Mouse (Mus musculus) stomach, embryonic 15.5 days (tissue): ENCODE measurements around the gene Prss48. TPM values are rescaled to one million over a fixed set of nuclear protein-coding genes. Genes with fewer than 3 reads are reported as not detected.
A peak's percentile ranks its signal among the peaks of the same experiment; 100 is the strongest.
"Not testable (repeated sequence)": the region's sequence is repeated elsewhere in the genome, so short reads cannot be mapped to it uniquely, and the experiment has no call there.

ENCODE experiments used
- ATAC-seq: fragments of 200-750 bp; cut with Nextera tagmentation; 2 replicates; pipeline ENCODE4 v1.8.0; 2017; ENCODE audit warnings: low read depth, moderate number of reproducible peaks, moderate TSS enrichment; ENCODE audit not compliant: insufficient read depth, low FRiP score
- H3K27ac ChIP-seq: fragments of 300-500 bp; sonication (generic); 2 replicates; pipeline ENCODE4 v1.5.1; 2015; ENCODE audit warnings: mild to moderate bottlenecking, inconsistent platforms
- H3K27me3 ChIP-seq: fragments of 300-500 bp; sonication (generic); replicated peaks from 2 replicates; pipeline ENCODE4 v1.6.1; 2015; ENCODE audit warnings: inconsistent platforms
- H3K36me3 ChIP-seq: fragments of 300-500 bp; sonication (generic); 2 replicates; pipeline ENCODE4 v1.6.1; 2015; ENCODE audit warnings: inconsistent platforms
- H3K4me1 ChIP-seq: fragments of 300-500 bp; sonication (generic); 2 replicates; pipeline ENCODE4 v1.6.1; 2015; ENCODE audit warnings: inconsistent platforms
- H3K4me2 ChIP-seq: fragments of 300-500 bp; sonication (generic); 2 replicates; pipeline ENCODE4 v1.6.1; 2015; ENCODE audit warnings: mild to moderate bottlenecking, inconsistent platforms
- H3K4me3 ChIP-seq: fragments of 300-500 bp; sonication (generic); replicated peaks from 2 replicates; pipeline ENCODE4 v1.5.1; 2015; ENCODE audit warnings: inconsistent platforms
- H3K9ac ChIP-seq: fragments of 300-500 bp; sonication (generic); 2 replicates; pipeline ENCODE4 v1.6.1; 2015; ENCODE audit warnings: inconsistent platforms
- H3K9me3 ChIP-seq: fragments of 300-500 bp; sonication (generic); 2 replicates; pipeline ENCODE4 v1.6.1; 2016; ENCODE audit warnings: inconsistent platforms
- WGBS: fragments of 180-500 bp; shearing (Covaris S2); methylation state at CpG from one replicate; pipeline ENCODE4 v1.1.7; 2015; 5-methylcytosine and 5-hydroxymethylcytosine counted together
- polyA plus RNA-seq: library from polyadenylated mRNA; unstranded; fragments of >200 nt; fragmentation: Nextera tagmentation; extraction: Ambion mirVana; gene quantifications from 2 replicates; pipeline ENCODE4 v1.2.1, GENCODE M21; 2015

The Prss48 gene
- polyA plus RNA-seq, 1 experiment from 2014 or later, result not detected

DNA sequence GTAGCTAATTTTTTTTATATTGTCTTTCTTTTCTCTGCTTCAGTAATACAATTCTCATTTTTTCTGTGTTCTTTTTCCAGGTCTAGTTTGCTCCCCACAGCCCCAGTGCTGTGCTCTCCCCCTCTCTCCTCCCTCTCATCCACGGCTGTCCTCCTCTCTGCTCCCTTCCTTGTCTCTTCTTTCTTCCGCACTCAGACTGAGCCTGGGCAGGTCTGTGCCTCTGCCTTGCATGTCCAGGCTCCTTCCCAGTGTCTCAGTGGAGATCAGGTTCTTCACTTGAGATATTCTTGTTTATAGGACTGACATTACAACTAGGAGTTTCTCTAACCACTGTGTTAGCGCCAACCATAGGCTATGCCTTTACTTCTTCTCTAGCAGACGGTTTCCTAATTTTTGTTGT lies 7.6 kb downstream of the Prss48 start:
- no peaks in the 10 kb centered on the region for H3K36me3 ChIP-seq
- H3K9me3 ChIP-seq, result no peaks in the 10 kb centered on the region
- WGBS, result 81% methylated on average over 4 of the region's 4 CpGs
- no peak overlapping the region for H3K4me3 ChIP-seq
- ATAC-seq, result no peak
- no peak overlapping the region for H3K27ac ChIP-seq
- H3K9ac ChIP-seq, result no peak overlapping the region
- H3K27me3 ChIP-seq, result no peaks in the 10 kb centered on the region
- 0 out of 2 replicates have a peak, but pooled peaks cover 3% of the 10 kb centered on the region for H3K4me1 ChIP-seq
- H3K4me2 ChIP-seq, result no peak overlapping the region

DNA sequence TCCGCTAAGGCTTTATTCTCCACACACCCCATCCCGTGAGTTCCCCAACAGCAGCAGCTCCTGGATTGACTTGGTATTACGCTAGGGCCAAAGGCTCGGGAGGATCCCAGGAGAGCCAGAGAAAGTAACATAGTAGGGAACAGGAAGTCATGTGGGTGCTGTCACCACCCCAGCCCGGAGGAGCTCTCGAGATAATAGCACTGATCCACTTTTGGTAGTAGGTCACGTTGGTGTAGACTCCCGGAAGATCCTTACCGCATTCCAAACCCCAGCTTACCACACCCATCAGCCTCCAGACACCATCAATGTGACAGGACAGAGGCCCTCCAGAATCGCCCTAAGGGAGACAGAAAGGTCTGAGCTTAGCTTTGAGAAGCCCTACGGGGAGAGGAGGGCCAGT lies 8.5 kb downstream of the Prss48 start:
- H3K27ac ChIP-seq, result no peak overlapping the region
- no peak overlapping the region for H3K4me2 ChIP-seq
- WGBS, result 65% methylated on average over 11 of the region's 11 CpGs
- H3K9ac ChIP-seq, result no peak overlapping the region
- H3K36me3 ChIP-seq, result no peaks in the 10 kb centered on the region
- H3K4me1 ChIP-seq, result 0 out of 2 replicates have a peak, but pooled peaks cover 3% of the 10 kb centered on the region
- H3K27me3 ChIP-seq, result no peaks in the 10 kb centered on the region
- no peak for ATAC-seq
- no peak overlapping the region for H3K4me3 ChIP-seq
- no peaks in the 10 kb centered on the region for H3K9me3 ChIP-seq

DNA sequence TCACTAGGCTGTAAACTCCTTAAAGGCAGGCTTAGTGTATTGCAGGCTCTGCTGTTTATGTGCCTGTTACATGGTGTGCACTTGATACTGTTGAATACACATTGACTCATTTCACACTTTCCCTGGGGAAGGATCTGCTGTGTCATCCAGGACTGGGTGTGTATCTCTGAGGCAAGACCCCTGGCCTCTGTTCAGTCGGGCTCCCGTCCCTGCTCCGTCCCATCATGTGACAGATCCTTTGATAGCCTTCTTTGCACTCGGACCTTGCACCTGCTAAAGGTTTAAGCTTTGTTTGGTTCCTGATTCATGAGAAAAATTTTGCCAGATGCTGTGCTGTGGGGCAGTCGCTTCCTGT lies 10.5 kb downstream of the Prss48 start:
- Histone ChIP-seq H3K9ac (no peak overlapping the region), H3K27me3 (no peaks in the 10 kb centered on the region), H3K36me3 (no peaks in the 10 kb centered on the region), H3K4me1 (0 out of 2 replicates have a peak, but pooled peaks cover 3% of the 10 kb centered on the region), H3K4me2 (no peak overlapping the region), H3K4me3 (no peak overlapping the region), H3K9me3 (no peaks in the 10 kb centered on the region; the same call in 1 of the 2 replicates), H3K27ac (no peak overlapping the region)
- 38% methylated on average over 5 of the region's 5 CpGs for WGBS
- ATAC-seq, result peak; percentile 68; the same call in 1 of the 2 replicates

DNA sequence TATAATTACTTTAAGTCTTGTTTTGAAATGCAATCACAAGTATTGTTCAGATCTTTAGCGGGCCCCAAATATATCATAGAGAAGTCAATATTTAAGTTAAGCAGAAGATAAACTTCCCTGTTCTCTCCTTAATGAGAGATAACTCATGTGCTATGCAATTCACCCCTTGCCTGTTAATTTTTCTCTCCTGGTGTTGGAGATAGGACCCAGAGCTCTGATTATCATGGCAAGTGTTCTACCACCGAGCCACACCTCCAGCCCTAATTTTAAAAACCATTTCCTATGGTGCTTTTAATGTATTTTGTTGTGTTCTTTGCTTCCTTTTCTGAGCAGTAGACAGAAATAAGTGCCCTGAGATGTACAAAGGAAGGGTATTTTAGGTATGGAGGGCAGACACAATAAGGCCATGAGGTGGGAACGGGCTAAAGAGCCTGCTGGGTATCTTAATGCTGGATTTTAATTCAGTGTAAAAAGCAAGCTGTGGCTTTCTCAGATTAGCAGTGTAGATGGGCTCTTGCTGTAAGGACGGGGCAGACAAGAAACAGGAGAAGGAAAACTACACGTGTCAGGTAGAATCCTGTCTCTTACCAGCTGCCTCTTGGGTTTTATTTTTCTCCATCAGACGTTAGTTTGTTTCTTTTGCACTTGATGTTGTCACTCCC lies 11.0 kb downstream of the Prss48 start:
- H3K4me1 ChIP-seq, result 0 out of 2 replicates have a peak, but pooled peaks cover 3% of the 10 kb centered on the region
- H3K27ac ChIP-seq, result no peak overlapping the region
- H3K9ac ChIP-seq, result no peak overlapping the region
- H3K27me3 ChIP-seq, result no peaks in the 10 kb centered on the region
- H3K9me3 ChIP-seq, result no peaks in the 10 kb centered on the region; the same call in 1 of the 2 replicates
- no peaks in the 10 kb centered on the region for H3K36me3 ChIP-seq
- ATAC-seq, result no peak; the same call in 1 of the 2 replicates
- no peak overlapping the region for H3K4me2 ChIP-seq
- WGBS, result 62% methylated on average over 6 of the region's 6 CpGs
- no peak overlapping the region for H3K4me3 ChIP-seq

DNA sequence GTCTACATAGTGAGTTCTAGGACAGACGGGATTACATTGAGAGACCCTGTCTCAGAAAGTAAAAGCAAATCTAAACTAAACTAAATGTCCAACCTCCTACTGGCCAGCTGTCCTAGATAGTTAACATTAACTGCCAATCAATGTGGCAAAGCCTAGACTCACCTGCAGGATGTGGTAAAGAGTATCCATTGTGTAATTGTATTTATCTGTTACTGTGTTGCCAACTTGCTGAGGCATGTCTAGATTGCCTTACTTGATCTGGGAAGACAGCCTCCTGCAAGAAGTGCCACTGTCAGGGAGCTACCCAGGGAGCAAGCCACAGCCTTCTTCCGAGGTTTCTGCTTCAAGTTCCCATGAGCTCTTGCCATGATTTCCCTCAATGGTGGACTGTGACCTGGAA lies 15.1 kb downstream of the Prss48 start:
- Histone ChIP-seq H3K4me3 (no peak overlapping the region), H3K27ac (no peak overlapping the region), H3K36me3 (no peaks in the 10 kb centered on the region), H3K4me1 (0 out of 2 replicates have a peak, but pooled peaks cover 3% of the 10 kb centered on the region), H3K9me3 (no peaks in the 10 kb centered on the region; the same call in 1 of the 2 replicates), H3K4me2 (no peak overlapping the region), H3K27me3 (no peaks in the 10 kb centered on the region), H3K9ac (no peak overlapping the region)
- 83% methylated on average over 2 of the region's 2 CpGs for WGBS
- no peak for ATAC-seq

DNA sequence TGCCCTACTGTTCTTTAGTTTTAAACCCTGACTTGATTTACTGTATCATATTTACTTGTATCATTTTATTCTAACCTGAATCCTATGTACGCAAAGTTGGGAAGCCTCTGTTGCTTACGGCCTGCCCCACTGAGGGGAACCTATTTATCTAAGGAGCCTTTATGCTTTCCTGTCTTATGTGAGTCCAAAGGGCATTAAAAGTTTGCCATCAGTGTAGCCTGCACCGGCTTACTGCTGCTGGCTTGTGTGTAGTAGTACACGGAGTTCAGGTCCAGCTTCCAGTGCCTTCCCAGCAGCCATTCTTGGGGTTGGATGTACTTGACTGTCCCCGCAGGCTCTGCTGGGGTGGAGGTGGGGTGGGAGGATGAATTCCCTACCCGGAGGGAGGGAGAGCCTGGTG lies 17.8 kb downstream of the Prss48 start:
- no peaks in the 10 kb centered on the region for H3K4me1 ChIP-seq
- H3K36me3 ChIP-seq, result no peaks in the 10 kb centered on the region
- 83% methylated on average over 6 of the region's 6 CpGs for WGBS
- no peaks in the 10 kb centered on the region; the same call in 1 of the 2 replicates for H3K9me3 ChIP-seq
- no peak overlapping the region for H3K4me3 ChIP-seq
- ATAC-seq, result no peak
- no peak overlapping the region for H3K9ac ChIP-seq
- H3K27me3 ChIP-seq, result no peaks in the 10 kb centered on the region
- no peak overlapping the region for H3K4me2 ChIP-seq
- H3K27ac ChIP-seq, result no peak overlapping the region

DNA sequence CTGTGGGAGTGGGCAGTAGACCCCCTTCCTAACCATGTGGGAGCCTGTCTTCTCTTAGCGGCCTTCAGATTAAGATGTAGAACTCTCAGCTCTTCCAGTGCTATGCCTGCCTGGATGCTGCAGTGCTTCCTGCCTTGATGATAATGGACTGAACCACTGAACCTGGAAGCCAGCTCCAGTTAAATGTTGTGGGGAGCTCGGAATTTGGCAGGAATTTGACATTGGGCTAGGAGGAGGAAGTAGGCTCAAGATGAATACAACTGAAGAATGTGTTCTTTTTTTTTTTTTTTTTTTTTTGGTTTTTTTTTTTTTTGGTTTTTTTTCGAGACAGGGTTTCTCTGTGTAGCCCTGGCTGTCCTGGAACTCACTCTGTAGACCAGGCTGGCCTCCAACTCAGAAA lies 20.5 kb downstream of the Prss48 start:
- not testable (repeated sequence) for ATAC-seq, H3K4me1 ChIP-seq, H3K27ac ChIP-seq, H3K4me2 ChIP-seq, H3K27me3 ChIP-seq, H3K36me3 ChIP-seq, H3K9ac ChIP-seq, H3K4me3 ChIP-seq, H3K9me3 ChIP-seq
- WGBS, result 87% methylated on average over 3 of the region's 3 CpGs

DNA sequence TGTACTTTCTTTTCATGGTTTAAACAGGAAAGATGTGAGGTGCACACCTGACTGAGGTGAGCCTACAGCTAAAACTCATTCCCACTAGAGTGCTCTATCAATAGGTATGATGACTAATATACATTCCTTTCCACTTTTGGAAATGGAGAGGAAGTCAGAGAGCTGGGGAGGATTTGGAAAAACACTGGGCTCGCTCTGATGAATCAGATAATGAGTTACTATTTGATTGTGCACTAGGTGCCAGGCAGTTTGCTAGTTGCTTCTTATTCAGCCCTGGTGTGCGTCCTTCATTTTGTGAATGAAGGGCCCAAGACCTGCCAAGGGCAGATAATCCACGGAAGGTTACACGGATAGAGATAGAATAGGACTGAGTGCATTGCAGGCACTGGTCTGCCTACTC lies 22.3 kb downstream of the Prss48 start:
- H3K27ac ChIP-seq, result no peak overlapping the region; the same call in 1 of the 2 replicates

DNA sequence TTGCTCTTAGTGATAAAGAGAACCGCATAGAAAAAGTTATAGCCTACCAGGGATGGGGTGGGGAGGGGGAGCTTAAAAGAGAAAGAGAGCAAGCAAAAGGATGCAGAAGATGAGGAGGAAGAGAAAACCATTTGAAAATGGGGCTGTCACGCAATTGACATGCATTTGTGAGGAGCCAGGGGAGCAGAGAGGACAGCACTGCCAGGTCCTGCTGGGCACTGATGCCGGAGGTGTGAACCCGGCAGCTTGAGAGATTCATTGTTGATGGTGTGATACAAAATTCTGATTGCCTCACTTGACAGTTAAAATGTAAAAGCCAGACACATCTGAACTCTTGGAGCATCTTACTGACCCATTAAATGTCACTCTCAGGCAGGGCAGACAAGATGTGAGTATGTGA lies 27.8 kb downstream of the Prss48 start:
- no peak overlapping the region for H3K4me3 ChIP-seq
- H3K9me3 ChIP-seq, result no peaks in the 10 kb centered on the region
- no peak overlapping the region for H3K27ac ChIP-seq
- peaks cover 4% of the 10 kb centered on the region; the same call in 1 of the 2 replicates for H3K4me1 ChIP-seq
- no peaks in the 10 kb centered on the region for H3K36me3 ChIP-seq
- H3K27me3 ChIP-seq, result no peaks in the 10 kb centered on the region
- no peak overlapping the region for H3K9ac ChIP-seq
- no peak overlapping the region for H3K4me2 ChIP-seq
- 76% methylated on average over 4 of the region's 4 CpGs for WGBS
- no peak for ATAC-seq

More for the DNA sequence above, 22.3 kb downstream of the Prss48 start:
- no peak overlapping the region for H3K9ac ChIP-seq
- H3K4me3 ChIP-seq, result no peak overlapping the region
- no peaks in the 10 kb centered on the region for H3K9me3 ChIP-seq
- 84% methylated on average over 4 of the region's 4 CpGs for WGBS
- no peak for ATAC-seq
- no peak overlapping the region for H3K4me2 ChIP-seq
- H3K36me3 ChIP-seq, result no peaks in the 10 kb centered on the region
- no peaks in the 10 kb centered on the region for H3K27me3 ChIP-seq
- H3K4me1 ChIP-seq, result peaks cover 4% of the 10 kb centered on the region; the same call in 1 of the 2 replicates

DNA sequence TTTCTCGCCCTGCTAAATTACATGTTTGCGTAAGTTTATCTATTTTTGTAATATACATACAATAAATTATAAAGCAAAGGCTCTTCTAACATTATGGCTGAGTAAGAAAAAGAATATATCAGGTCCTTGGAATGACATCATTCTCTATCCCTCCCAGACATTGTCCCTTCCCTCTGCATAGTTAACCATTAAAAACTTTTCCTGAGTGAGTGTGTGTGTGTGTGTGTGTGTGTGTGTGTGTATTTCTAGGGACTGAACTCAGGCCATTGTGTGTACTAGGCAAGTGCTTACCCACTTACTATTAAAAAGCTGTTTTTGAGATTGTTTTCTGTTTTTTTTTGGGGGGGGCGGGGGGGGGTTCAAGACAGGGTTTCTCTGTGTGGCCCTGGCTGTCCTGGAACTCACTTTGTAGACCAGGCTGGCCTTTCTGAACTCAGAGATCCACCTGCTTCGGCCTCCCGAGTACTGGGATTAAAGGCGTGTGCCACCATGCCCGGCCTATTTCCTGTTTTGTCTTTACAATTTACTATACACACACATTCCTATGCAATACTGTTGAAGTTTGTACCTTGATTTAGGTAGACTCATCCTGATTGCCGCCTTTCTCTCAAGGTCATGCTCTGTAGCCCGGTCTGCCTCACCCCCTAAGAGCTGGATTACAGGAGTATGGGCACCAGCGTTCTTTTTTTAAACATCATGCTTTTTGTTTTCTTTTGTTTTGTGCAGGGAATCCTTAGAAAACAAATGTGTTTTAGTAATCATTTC lies 28.7 kb downstream of the Prss48 start:
- no peaks in the 10 kb centered on the region for H3K27me3 ChIP-seq
- H3K4me1 ChIP-seq, result no peaks in the 10 kb centered on the region
- ATAC-seq, result no peak
- H3K9me3 ChIP-seq, result no peaks in the 10 kb centered on the region
- no peaks in the 10 kb centered on the region for H3K36me3 ChIP-seq
- peak overlapping the region; percentile 79; the same call in 1 of the 2 replicates for H3K4me2 ChIP-seq
- H3K4me3 ChIP-seq, result no peak overlapping the region
- 80% methylated on average over 10 of the region's 10 CpGs for WGBS
- H3K27ac ChIP-seq, result peak overlapping the region; percentile 31; the same call in 1 of the 2 replicates
- H3K9ac ChIP-seq, result no peak overlapping the region

DNA sequence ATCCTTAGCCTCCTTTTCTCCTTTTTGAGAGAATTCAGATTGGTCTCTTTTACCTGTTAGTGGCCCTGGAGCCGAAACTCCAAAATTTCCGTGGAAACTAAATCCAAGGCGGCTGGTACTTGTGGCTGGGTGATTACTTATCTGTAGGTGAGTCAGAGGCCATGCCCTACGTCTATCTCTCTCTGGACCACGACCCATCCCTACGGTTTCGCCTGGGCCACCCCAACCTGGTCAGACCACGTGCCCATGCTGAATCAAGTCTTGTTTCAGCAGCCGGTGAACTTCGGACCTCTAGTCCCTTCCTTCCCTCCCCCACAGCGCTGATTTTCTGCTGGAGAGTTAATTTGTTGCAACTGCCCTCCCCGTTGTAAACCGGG lies 30.7 kb downstream of the Prss48 start:
- H3K4me3 ChIP-seq, result peak overlapping the region; percentile 87
- ATAC-seq, result peak; percentile 51
- no peaks in the 10 kb centered on the region for H3K4me1 ChIP-seq
- H3K27me3 ChIP-seq, result no peaks in the 10 kb centered on the region
- H3K9ac ChIP-seq, result peak overlapping the region; percentile 73; the same call in 1 of the 2 replicates
- 2% methylated on average over 13 of the region's 13 CpGs for WGBS
- no peaks in the 10 kb centered on the region for H3K36me3 ChIP-seq
- H3K4me2 ChIP-seq, result peak overlapping the region; percentile 79
- no peaks in the 10 kb centered on the region for H3K9me3 ChIP-seq
- H3K27ac ChIP-seq, result peak overlapping the region; percentile 91
